Mouse (Mus musculus): ENCODE data around the gene Epha2. TPM values are rescaled to one million over a fixed set of nuclear protein-coding genes. Genes with fewer than 3 reads are reported as not detected.

The Epha2 gene
- polyA plus RNA-seq, 1 experiment, result 1.2 TPM

GRCm38 (mm10) chr4:141277157-141277556 is 23.9 kb upstream of the Epha2 start:
- H3K4me3 ChIP-seq (ENCODE audit: insufficient read depth, low read length), result no peak overlapping the region
- no peak for TF ChIP-seq CTCF (IDR thresholded peaks at IDR 0.05; ENCODE audit: extremely low read depth, insufficient read depth, low read length)
- TF ChIP-seq POLR2A (IDR thresholded peaks at IDR 0.05; ENCODE audit: extremely low read depth, insufficient read depth, low read length), result no peak
- H3K27ac ChIP-seq (ENCODE audit: insufficient read depth, low read length), result no peak overlapping the region
- H3K4me1 ChIP-seq (ENCODE audit: control insufficient read depth, insufficient read depth, low read length), result no peaks in the 10 kb centered on the region

GRCm38 (mm10) chr4:141278154-141278553 is 22.9 kb upstream of the Epha2 start:
- H3K4me1 ChIP-seq (ENCODE audit: control insufficient read depth, insufficient read depth, low read length), result no peaks in the 10 kb centered on the region
- H3K27ac ChIP-seq (ENCODE audit: insufficient read depth, low read length), result no peak overlapping the region
- H3K4me3 ChIP-seq (ENCODE audit: insufficient read depth, low read length), result no peak overlapping the region
- no peak for TF ChIP-seq CTCF (IDR thresholded peaks at IDR 0.05; ENCODE audit: extremely low read depth, insufficient read depth, low read length)
- no peak for TF ChIP-seq POLR2A (IDR thresholded peaks at IDR 0.05; ENCODE audit: extremely low read depth, insufficient read depth, low read length)

- no peak overlapping the region for H3K4me3 ChIP-seq (ENCODE audit: insufficient read depth, low read length)
- H3K27ac ChIP-seq (ENCODE audit: insufficient read depth, low read length), result no peak overlapping the region
- no peaks in the 10 kb centered on the region for H3K4me1 ChIP-seq (ENCODE audit: control insufficient read depth, insufficient read depth, low read length)
- no peak for TF ChIP-seq POLR2A (IDR thresholded peaks at IDR 0.05; ENCODE audit: extremely low read depth, insufficient read depth, low read length)
- TF ChIP-seq CTCF (IDR thresholded peaks at IDR 0.05; ENCODE audit: extremely low read depth, insufficient read depth, low read length), result no peak
These were observed 21.7 kb upstream of the Epha2 start for GRCm38 (mm10) chr4:141279327-141279726.

GRCm38 (mm10) chr4:141279783-141280182 is 21.3 kb upstream of the Epha2 start:
- H3K4me3 ChIP-seq (ENCODE audit: insufficient read depth, low read length), result no peak overlapping the region
- H3K4me1 ChIP-seq (ENCODE audit: control insufficient read depth, insufficient read depth, low read length), result no peaks in the 10 kb centered on the region
- TF ChIP-seq POLR2A (IDR thresholded peaks at IDR 0.05; ENCODE audit: extremely low read depth, insufficient read depth, low read length) (no peak), CTCF (IDR thresholded peaks at IDR 0.05; ENCODE audit: extremely low read depth, insufficient read depth, low read length) (no peak)
- H3K27ac ChIP-seq (ENCODE audit: insufficient read depth, low read length), result no peak overlapping the region

GRCm38 (mm10) chr4:141280471-141280870 is 20.6 kb upstream of the Epha2 start:
- Histone ChIP-seq H3K27ac (ENCODE audit: insufficient read depth, low read length) (no peak overlapping the region), H3K4me3 (ENCODE audit: insufficient read depth, low read length) (no peak overlapping the region), H3K4me1 (ENCODE audit: control insufficient read depth, insufficient read depth, low read length) (no peaks in the 10 kb centered on the region)
- TF ChIP-seq POLR2A (IDR thresholded peaks at IDR 0.05; ENCODE audit: extremely low read depth, insufficient read depth, low read length) (no peak), CTCF (IDR thresholded peaks at IDR 0.05; ENCODE audit: extremely low read depth, insufficient read depth, low read length) (no peak)

GRCm38 (mm10) chr4:141281153-141281552 is 19.9 kb upstream of the Epha2 start:
- Histone ChIP-seq H3K4me3 (ENCODE audit: insufficient read depth, low read length) (no peak overlapping the region), H3K4me1 (ENCODE audit: control insufficient read depth, insufficient read depth, low read length) (no peaks in the 10 kb centered on the region), H3K27ac (ENCODE audit: insufficient read depth, low read length) (no peak overlapping the region)
- TF ChIP-seq POLR2A (IDR thresholded peaks at IDR 0.05; ENCODE audit: extremely low read depth, insufficient read depth, low read length) (no peak), CTCF (IDR thresholded peaks at IDR 0.05; ENCODE audit: extremely low read depth, insufficient read depth, low read length) (no peak)

- no peak for TF ChIP-seq CTCF (IDR thresholded peaks at IDR 0.05; ENCODE audit: extremely low read depth, insufficient read depth, low read length)
- no peak for TF ChIP-seq POLR2A (IDR thresholded peaks at IDR 0.05; ENCODE audit: extremely low read depth, insufficient read depth, low read length)
- no peaks in the 10 kb centered on the region for H3K4me1 ChIP-seq (ENCODE audit: control insufficient read depth, insufficient read depth, low read length)
- no peak overlapping the region for H3K27ac ChIP-seq (ENCODE audit: insufficient read depth, low read length)
- no peak overlapping the region for H3K4me3 ChIP-seq (ENCODE audit: insufficient read depth, low read length)
These were observed 19.5 kb upstream of the Epha2 start for GRCm38 (mm10) chr4:141281578-141281977.

GRCm38 (mm10) chr4:141282087-141282486 is 19.0 kb upstream of the Epha2 start:
- no peak overlapping the region for H3K4me3 ChIP-seq (ENCODE audit: insufficient read depth, low read length)
- H3K27ac ChIP-seq (ENCODE audit: insufficient read depth, low read length), result no peak overlapping the region
- H3K4me1 ChIP-seq (ENCODE audit: control insufficient read depth, insufficient read depth, low read length), result no peaks in the 10 kb centered on the region
- TF ChIP-seq POLR2A (IDR thresholded peaks at IDR 0.05; ENCODE audit: extremely low read depth, insufficient read depth, low read length), result no peak
- no peak for TF ChIP-seq CTCF (IDR thresholded peaks at IDR 0.05; ENCODE audit: extremely low read depth, insufficient read depth, low read length)

- H3K4me3 ChIP-seq (ENCODE audit: insufficient read depth, low read length), result no peak overlapping the region
- no peaks in the 10 kb centered on the region for H3K4me1 ChIP-seq (ENCODE audit: control insufficient read depth, insufficient read depth, low read length)
- TF ChIP-seq POLR2A (IDR thresholded peaks at IDR 0.05; ENCODE audit: extremely low read depth, insufficient read depth, low read length) (no peak), CTCF (IDR thresholded peaks at IDR 0.05; ENCODE audit: extremely low read depth, insufficient read depth, low read length) (no peak)
- no peak overlapping the region for H3K27ac ChIP-seq (ENCODE audit: insufficient read depth, low read length)
These were observed 18.4 kb upstream of the Epha2 start for GRCm38 (mm10) chr4:141282623-141283022.

GRCm38 (mm10) chr4:141283176-141283878 is 17.7 kb upstream of the Epha2 start:
- no peak overlapping the region for H3K4me3 ChIP-seq (ENCODE audit: insufficient read depth, low read length)
- no peaks in the 10 kb centered on the region for H3K4me1 ChIP-seq (ENCODE audit: control insufficient read depth, insufficient read depth, low read length)
- H3K27ac ChIP-seq (ENCODE audit: insufficient read depth, low read length), result no peak overlapping the region
- no peak for TF ChIP-seq POLR2A (IDR thresholded peaks at IDR 0.05; ENCODE audit: extremely low read depth, insufficient read depth, low read length)
- TF ChIP-seq CTCF (IDR thresholded peaks at IDR 0.05; ENCODE audit: extremely low read depth, insufficient read depth, low read length), result no peak

Data from cortical plate, adult 2 months (tissue).